Comparison of ENCODE assay signal across 18 mouse cellular contexts in the genomic region with DNA sequence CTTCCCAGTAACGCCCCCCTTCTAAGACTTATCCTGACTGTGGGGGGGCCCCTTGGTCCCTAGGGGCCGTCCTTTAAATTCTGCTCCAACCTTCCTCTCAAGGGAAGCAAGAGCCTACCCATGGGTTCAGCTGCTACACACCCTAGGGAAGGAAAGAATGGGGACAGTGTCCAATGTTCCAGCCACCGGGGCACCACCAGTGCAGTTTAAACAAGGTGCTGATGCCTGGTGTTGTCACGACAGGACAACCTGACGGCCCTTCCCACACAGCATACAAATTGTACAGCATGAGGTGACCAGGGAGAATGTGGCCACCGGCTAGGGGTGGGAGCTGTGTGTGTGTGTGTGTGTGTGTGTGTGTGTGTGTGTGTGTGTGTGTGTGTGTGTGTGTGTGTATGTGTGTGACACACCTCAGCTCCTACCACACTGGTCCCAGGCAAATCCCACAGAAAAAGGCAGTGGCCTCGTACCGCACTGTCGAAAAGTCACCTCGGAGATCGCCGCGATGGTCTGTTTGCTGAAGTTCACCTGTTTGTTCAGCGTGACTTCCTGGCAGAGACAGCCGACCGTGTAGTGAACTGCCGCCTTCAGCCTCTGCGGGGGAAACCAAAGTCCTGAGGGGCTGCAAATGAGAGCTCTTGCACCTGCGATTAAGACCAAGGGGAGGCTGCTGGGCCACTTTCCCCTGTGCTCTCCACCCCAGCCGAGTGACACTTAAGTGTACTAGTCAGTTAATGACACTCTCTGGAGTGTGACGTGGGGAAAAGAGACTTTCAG. TPM values are rescaled to one million over a fixed set of nuclear protein-coding genes. Genes with fewer than 3 reads are reported as not detected.
A peak's percentile ranks its signal among the peaks of the same experiment; 100 is the strongest.
DNase-seq lines count a peak whose midpoint lies in the region; ATAC-seq and TF ChIP-seq lines count a peak whose summit lies in the region.
"Had no signal": no experiment of that assay in that cellular context is flagged by ENCODE, and none has a peak within 500 bp of the region (broad histone marks: within the 10 kb centered on the region; RNA-seq: fewer than 3 reads in every experiment).

No protein-coding gene starts in this region.

- no peak overlapping the region for H3K4me3 ChIP-seq in forebrain, embryonic 16.5 days (replicated peaks; ENCODE audit: low read length)
- H3K4me3 ChIP-seq in forebrain, embryonic 13.5 days, result no peak overlapping the region
- no peak overlapping the region for H3K4me3 ChIP-seq in liver, embryonic 15.5 days (replicated peaks)
- no peak overlapping the region; the same call in 1 of the 2 replicates for H3K4me3 ChIP-seq in spleen, adult 2 months (ENCODE audit: extremely low read depth, insufficient read depth, insufficient read length)
- H3K4me3 ChIP-seq in midbrain, embryonic 16.5 days (ENCODE audit: low read depth, low read length), result no peak overlapping the region
- H3K4me3 ChIP-seq: forebrain, embryonic 12.5 days; neural tube, embryonic 12.5 days; stomach, embryonic 15.5 days had no signal

- no peak for TF ChIP-seq CTCF in spleen, adult 2 months (IDR thresholded peaks at IDR 0.05; ENCODE audit: extremely low read depth, insufficient read depth, insufficient read length, insufficient replicate concordance)

- no peaks in the 10 kb centered on the region for H3K27me3 ChIP-seq in forebrain, embryonic 16.5 days (replicated peaks; ENCODE audit: control insufficient read depth, insufficient read depth, low read length)
- H3K27me3 ChIP-seq in forebrain, embryonic 13.5 days, result no peaks in the 10 kb centered on the region
- no peaks in the 10 kb centered on the region for H3K27me3 ChIP-seq in liver, embryonic 15.5 days
- no peaks in the 10 kb centered on the region for H3K27me3 ChIP-seq in spleen, adult 2 months (ENCODE audit: control insufficient read depth, insufficient read depth, low read length)
- no peaks in the 10 kb centered on the region for H3K27me3 ChIP-seq in midbrain, embryonic 16.5 days (ENCODE audit: control insufficient read depth, insufficient read depth, low read depth, low read length)
- H3K27me3 ChIP-seq: forebrain, embryonic 12.5 days; neural tube, embryonic 12.5 days; stomach, embryonic 15.5 days had no signal

- H3K9ac ChIP-seq in forebrain, embryonic 16.5 days (replicated peaks; ENCODE audit: low read depth, low read length), result 0 out of 2 replicates have a peak overlapping the region, but pooled peaks have one; percentile 3
- no peak overlapping the region for H3K9ac ChIP-seq in forebrain, embryonic 13.5 days
- no peak overlapping the region for H3K9ac ChIP-seq in liver, embryonic 15.5 days
- H3K9ac ChIP-seq in midbrain, embryonic 16.5 days (ENCODE audit: low read depth, low read length), result no peak overlapping the region
- H3K9ac ChIP-seq: forebrain, embryonic 12.5 days; neural tube, embryonic 12.5 days; stomach, embryonic 15.5 days had no signal

- peaks cover 7% of the 10 kb centered on the region for H3K4me1 ChIP-seq in forebrain, embryonic 16.5 days (replicated peaks; ENCODE audit: control insufficient read depth, insufficient read depth, low read length)
- H3K4me1 ChIP-seq in forebrain, embryonic 13.5 days, result peaks cover 8% of the 10 kb centered on the region
- peaks cover 18% of the 10 kb centered on the region for H3K4me1 ChIP-seq in liver, embryonic 15.5 days (replicated peaks)
- H3K4me1 ChIP-seq in spleen, adult 2 months (ENCODE audit: control insufficient read depth, insufficient read depth, insufficient read length), result peaks cover 8% of the 10 kb centered on the region; the same call in 1 of the 2 replicates
- peaks cover 6% of the 10 kb centered on the region for H3K4me1 ChIP-seq in midbrain, embryonic 16.5 days (ENCODE audit: control insufficient read depth, insufficient read depth, low read length)

- ATAC-seq in forebrain, embryonic 16.5 days, result no peak
- no peak for ATAC-seq in forebrain, embryonic 13.5 days
- peak; percentile 19; the same call in 1 of the 2 replicates for ATAC-seq in liver, embryonic 15.5 days (ENCODE audit: insufficient read depth)
- ATAC-seq in midbrain, embryonic 16.5 days, result no peak

- WGBS in forebrain, embryonic 16.5 days, result 90% methylated on average over 21 of the region's 21 CpGs
- 91% methylated on average over 20 of the region's 21 CpGs for WGBS in forebrain, embryonic 13.5 days
- 76% methylated on average over 21 of the region's 21 CpGs for WGBS in liver, embryonic 15.5 days (ENCODE audit: insufficient replicate concordance)
- 45% methylated on average over 21 of the region's 21 CpGs for WGBS in spleen, adult 2 months
- 91% methylated on average over 20 of the region's 21 CpGs for WGBS in midbrain, embryonic 16.5 days

- H3K27ac ChIP-seq in forebrain, embryonic 16.5 days (ENCODE audit: low read length), result no peak overlapping the region
- H3K27ac ChIP-seq in forebrain, embryonic 13.5 days, result no peak overlapping the region
- peak overlapping the region; percentile 38; the same call in 1 of the 2 replicates for H3K27ac ChIP-seq in liver, embryonic 15.5 days (replicated peaks)
- H3K27ac ChIP-seq in spleen, adult 2 months (ENCODE audit: insufficient read depth, low read length), result peak overlapping the region; percentile 38
- H3K27ac ChIP-seq in midbrain, embryonic 16.5 days (ENCODE audit: low read length), result no peak overlapping the region
- H3K27ac ChIP-seq: forebrain, embryonic 12.5 days; neural tube, embryonic 12.5 days; stomach, embryonic 15.5 days had no signal

- TF ChIP-seq POLR2A in spleen, adult 2 months (IDR thresholded peaks at IDR 0.05; ENCODE audit: low read depth, low read length), result no peak

- H3K9me3 ChIP-seq in forebrain, embryonic 16.5 days (ENCODE audit: control insufficient read depth, low read length), result no peaks in the 10 kb centered on the region
- no peaks in the 10 kb centered on the region for H3K9me3 ChIP-seq in forebrain, embryonic 13.5 days (replicated peaks)
- no peaks in the 10 kb centered on the region for H3K9me3 ChIP-seq in liver, embryonic 15.5 days (replicated peaks)
- no peaks in the 10 kb centered on the region for H3K9me3 ChIP-seq in midbrain, embryonic 16.5 days (replicated peaks; ENCODE audit: control insufficient read depth, low read length, poor library complexity, severe bottlenecking)
- H3K9me3 ChIP-seq: forebrain, embryonic 12.5 days; neural tube, embryonic 12.5 days; stomach, embryonic 15.5 days had no signal

- H3K36me3 ChIP-seq in forebrain, embryonic 16.5 days (ENCODE audit: control insufficient read depth, insufficient read depth), result peaks cover 2% of the 10 kb centered on the region; the same call in 1 of the 2 replicates
- H3K36me3 ChIP-seq in forebrain, embryonic 13.5 days (ENCODE audit: poor library complexity, severe bottlenecking), result peaks cover 48% of the 10 kb centered on the region
- peaks cover 2% of the 10 kb centered on the region; the same call in 1 of the 2 replicates for H3K36me3 ChIP-seq in liver, embryonic 15.5 days (replicated peaks)
- no peaks in the 10 kb centered on the region for H3K36me3 ChIP-seq in spleen, adult 2 months (ENCODE audit: control insufficient read depth, insufficient read depth, low read length)
- H3K36me3 ChIP-seq in midbrain, embryonic 16.5 days (ENCODE audit: control insufficient read depth, insufficient read depth, low read length), result no peaks in the 10 kb centered on the region
- H3K36me3 ChIP-seq: stomach, embryonic 15.5 days had no signal

- peak; percentile 74 to 75 for DNase-seq in B cell, adult 2 months
- peak; percentile 31 to 69 for DNase-seq in spleen, adult 2 months (ENCODE audit: low read depth in 1 of 2, low spot score in 2 of 2)
- DNase-seq in embryo, embryonic 9.5 days (ENCODE audit: extremely low spot score), result no peak
- DNase-seq in cerebellum, postnatal 10 days, result no peak
- DNase-seq: adrenal gland, adult 8-10 months; cerebellum, adult 2 months; right cerebral cortex, postnatal 14 days had no signal

- no peak overlapping the region for H3K4me2 ChIP-seq in forebrain, embryonic 16.5 days (ENCODE audit: low read length)
- H3K4me2 ChIP-seq in forebrain, embryonic 13.5 days, result no peak overlapping the region
- no peak overlapping the region for H3K4me2 ChIP-seq in liver, embryonic 15.5 days
- no peak overlapping the region for H3K4me2 ChIP-seq in midbrain, embryonic 16.5 days (ENCODE audit: low read length)
- H3K4me2 ChIP-seq: forebrain, embryonic 12.5 days; neural tube, embryonic 12.5 days; stomach, embryonic 15.5 days had no signal

RNA-seq across cellular contexts. Expression of a gene that starts 5.4 kb away (rescaled TPM):
- 1.4 and 1.8 TPM in 2 replicates for polyA plus RNA-seq in forebrain, embryonic 16.5 days (2015; fragmentation: Nextera tagmentation; extraction: Ambion mirVana)
- 0.28 TPM in 1 of 2 replicates, not detected in the other for polyA plus RNA-seq in forebrain, embryonic 13.5 days (2015; fragmentation: Nextera tagmentation; extraction: Ambion mirVana)
- 0.14 TPM in 1 of 2 replicates, not detected in the other for polyA plus RNA-seq in liver, embryonic 15.5 days (2015; fragmentation: Nextera tagmentation; extraction: Ambion mirVana)
- 0.53 TPM in 1 of 2 replicates, not detected in the other for polyA plus RNA-seq in spleen, adult 2 months (2012; rRNA removed)
- 0.45 and 0.77 TPM in 2 replicates for polyA plus RNA-seq in midbrain, embryonic 16.5 days (2015; fragmentation: Nextera tagmentation; extraction: Ambion mirVana)
- polyA plus RNA-seq: gonadal fat pad, adult 2 months; kidney, embryonic 14.5 days; liver, adult 2 months; thymus, postnatal 0 days had no signal

RNA-seq across cellular contexts. Expression of a gene that starts 5.5 kb away (rescaled TPM):
- 22.2 and 24.9 TPM in 2 replicates for polyA plus RNA-seq in forebrain, embryonic 16.5 days (2015; fragmentation: Nextera tagmentation; extraction: Ambion mirVana)
- 38.7 and 40.7 TPM in 2 replicates for polyA plus RNA-seq in forebrain, embryonic 13.5 days (2015; fragmentation: Nextera tagmentation; extraction: Ambion mirVana)
- polyA plus RNA-seq in liver, embryonic 15.5 days (2015; fragmentation: Nextera tagmentation; extraction: Ambion mirVana), result 9.8 and 12.4 TPM in 2 replicates
- polyA plus RNA-seq in spleen, adult 2 months (2012; rRNA removed), result 2.7 and 4.5 TPM in 2 replicates
- 17.7 and 18.9 TPM in 2 replicates for polyA plus RNA-seq in midbrain, embryonic 16.5 days (2015; fragmentation: Nextera tagmentation; extraction: Ambion mirVana)

RNA-seq across cellular contexts. Expression of a gene that starts 28.0 kb away (rescaled TPM):
- 24.0 and 26.3 TPM in 2 replicates for polyA plus RNA-seq in forebrain, embryonic 16.5 days (2015; fragmentation: Nextera tagmentation; extraction: Ambion mirVana)
- 24.4 and 25.4 TPM in 2 replicates for polyA plus RNA-seq in forebrain, embryonic 13.5 days (2015; fragmentation: Nextera tagmentation; extraction: Ambion mirVana)
- polyA plus RNA-seq in liver, embryonic 15.5 days (2015; fragmentation: Nextera tagmentation; extraction: Ambion mirVana), result 14.4 and 17.7 TPM in 2 replicates
- 15.4 and 18.7 TPM in 2 replicates for polyA plus RNA-seq in spleen, adult 2 months (2012; rRNA removed)
- 22.8 and 23.3 TPM in 2 replicates for polyA plus RNA-seq in midbrain, embryonic 16.5 days (2015; fragmentation: Nextera tagmentation; extraction: Ambion mirVana)

RNA-seq across cellular contexts. Expression of a gene that starts 32.3 kb away (rescaled TPM):
- polyA plus RNA-seq in forebrain, embryonic 16.5 days (2015; fragmentation: Nextera tagmentation; extraction: Ambion mirVana), result 53.7 and 56.9 TPM in 2 replicates
- 46.1 and 47.8 TPM in 2 replicates for polyA plus RNA-seq in forebrain, embryonic 13.5 days (2015; fragmentation: Nextera tagmentation; extraction: Ambion mirVana)
- 27.2 and 29.6 TPM in 2 replicates for polyA plus RNA-seq in liver, embryonic 15.5 days (2015; fragmentation: Nextera tagmentation; extraction: Ambion mirVana)
- 17.3 and 22.4 TPM in 2 replicates for polyA plus RNA-seq in spleen, adult 2 months (2012; rRNA removed)
- polyA plus RNA-seq in midbrain, embryonic 16.5 days (2015; fragmentation: Nextera tagmentation; extraction: Ambion mirVana), result 57.0 and 58.7 TPM in 2 replicates

RNA-seq across cellular contexts. Expression of a gene that starts 34.6 kb away (rescaled TPM):
- polyA plus RNA-seq in forebrain, embryonic 16.5 days (2015; fragmentation: Nextera tagmentation; extraction: Ambion mirVana), result 94.6 and 94.7 TPM in 2 replicates
- 96.4 and 107 TPM in 2 replicates for polyA plus RNA-seq in forebrain, embryonic 13.5 days (2015; fragmentation: Nextera tagmentation; extraction: Ambion mirVana)
- polyA plus RNA-seq in liver, embryonic 15.5 days (2015; fragmentation: Nextera tagmentation; extraction: Ambion mirVana), result 73.5 and 73.9 TPM in 2 replicates
- polyA plus RNA-seq in spleen, adult 2 months (2012; rRNA removed), result 62.3 and 78.9 TPM in 2 replicates
- 110 and 114 TPM in 2 replicates for polyA plus RNA-seq in midbrain, embryonic 16.5 days (2015; fragmentation: Nextera tagmentation; extraction: Ambion mirVana)

Comparison
In these comparisons a context has a peak if more than half of its experiments do, and no peak if none do; other contexts are left out.
1. H3K27ac ChIP-seq: peak in liver, embryonic 15.5 days (single experiment) and spleen, adult 2 months (single experiment); none in forebrain, embryonic 16.5 days (single experiment), forebrain, embryonic 13.5 days (single experiment) and midbrain, embryonic 16.5 days (single experiment).
2. DNase-seq: peak in B cell, adult 2 months (2 of 2) and spleen, adult 2 months (2 of 2); none in embryo, embryonic 9.5 days (single experiment) and cerebellum, postnatal 10 days (0 of 2).